12 mouse cellular contexts compared by ENCODE assay signal in the genomic region with DNA sequence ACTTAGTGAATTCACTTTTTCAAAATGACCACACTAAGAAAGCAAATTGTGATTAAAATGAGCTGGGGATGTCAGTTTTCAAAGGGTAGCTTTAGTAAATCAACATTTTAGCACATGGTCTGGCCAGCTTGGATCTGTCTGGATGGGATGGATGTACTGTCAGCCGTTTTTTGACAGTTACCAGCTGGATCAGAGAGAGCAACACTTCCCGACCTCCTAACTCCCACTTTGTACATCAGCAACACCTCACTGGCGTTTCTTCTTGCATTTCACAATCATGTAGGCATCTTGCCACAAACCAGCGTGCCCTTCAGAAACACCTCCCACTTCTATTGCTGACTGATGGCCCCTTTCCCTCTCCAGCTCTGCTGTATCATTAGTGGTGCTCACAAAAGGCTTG. TPM values are rescaled to one million over a fixed set of nuclear protein-coding genes. Genes with fewer than 3 reads are reported as not detected.
DNase-seq lines count a peak whose midpoint lies in the region; ATAC-seq lines count a peak whose summit lies in the region.
"Had no signal": no experiment of that assay in that cellular context is flagged by ENCODE, and none has a peak within 500 bp of the region (broad histone marks: within the 10 kb centered on the region; RNA-seq: fewer than 3 reads in every experiment).

No protein-coding gene starts in this region.

- no peak overlapping the region for H3K4me2 ChIP-seq in kidney, embryonic 14.5 days (replicated peaks; ENCODE audit: low read depth, low read length)
- no peak overlapping the region for H3K4me2 ChIP-seq in stomach, embryonic 14.5 days (replicated peaks; ENCODE audit: low read depth, low read length)
- H3K4me2 ChIP-seq: embryonic facial prominence, embryonic 12.5 days had no signal

- H3K27me3 ChIP-seq in kidney, embryonic 14.5 days (ENCODE audit: control insufficient read depth, insufficient read depth, low read length) = no peaks in the 10 kb centered on the region
- no peaks in the 10 kb centered on the region for H3K27me3 ChIP-seq in stomach, embryonic 14.5 days (ENCODE audit: control insufficient read depth, insufficient read depth, low read length)
- H3K27me3 ChIP-seq: embryonic facial prominence, embryonic 12.5 days had no signal

- no peak overlapping the region for H3K4me3 ChIP-seq in kidney, embryonic 14.5 days (ENCODE audit: low read length)
- H3K4me3 ChIP-seq in stomach, embryonic 14.5 days (ENCODE audit: low read depth, low read length) = no peak overlapping the region
- H3K4me3 ChIP-seq: embryonic facial prominence, embryonic 12.5 days had no signal

- H3K9ac ChIP-seq in kidney, embryonic 14.5 days (ENCODE audit: low read depth, low read length) = no peak overlapping the region
- no peak overlapping the region for H3K9ac ChIP-seq in stomach, embryonic 14.5 days (replicated peaks; ENCODE audit: low read depth, low read length)
- H3K9ac ChIP-seq: embryonic facial prominence, embryonic 12.5 days had no signal

- no peak for DNase-seq in kidney, adult 9 months
- peak; percentile 89 for DNase-seq in fibroblast of lung, adult 2 months (ENCODE audit: low read depth)
- DNase-seq in kidney, postnatal 25 days = peak; percentile 22 to 37
- no peak for DNase-seq in gastrocnemius, adult 18-20 months (ENCODE audit: low spot score)
- no peak for DNase-seq in adrenal gland, postnatal 25 days
- no peak for DNase-seq in right cerebral cortex, postnatal 14 days
- DNase-seq: retina, postnatal 1 day had no signal

- H3K9me3 ChIP-seq in kidney, embryonic 14.5 days (ENCODE audit: control insufficient read depth, low read length) = no peaks in the 10 kb centered on the region
- H3K9me3 ChIP-seq in stomach, embryonic 14.5 days (ENCODE audit: control insufficient read depth, low read depth, low read length) = no peaks in the 10 kb centered on the region
- H3K9me3 ChIP-seq: embryonic facial prominence, embryonic 12.5 days had no signal

- 21% methylated on average over 4 of the region's 4 CpGs for WGBS in kidney, embryonic 14.5 days
- 24% methylated on average over 4 of the region's 4 CpGs for WGBS in stomach, embryonic 14.5 days

- H3K4me1 ChIP-seq in kidney, embryonic 14.5 days (ENCODE audit: control insufficient read depth, insufficient read depth, low read length) = peaks cover 10% of the 10 kb centered on the region
- H3K4me1 ChIP-seq in stomach, embryonic 14.5 days (ENCODE audit: control insufficient read depth, insufficient read depth, low read length) = peaks cover 16% of the 10 kb centered on the region

- no peak overlapping the region; the same call in 1 of the 2 replicates for H3K27ac ChIP-seq in kidney, embryonic 14.5 days (ENCODE audit: low read depth, low read length)
- H3K27ac ChIP-seq in stomach, embryonic 14.5 days (ENCODE audit: low read length) = peak overlapping the region; percentile 81; the same call in 1 of the 2 replicates
- H3K27ac ChIP-seq: embryonic facial prominence, embryonic 12.5 days had no signal

- 0 out of 2 replicates have a peak, but pooled peaks have one; percentile 54 for ATAC-seq in kidney, embryonic 14.5 days (ENCODE audit: low FRiP score, low TSS enrichment)
- ATAC-seq in stomach, embryonic 14.5 days (ENCODE audit: insufficient number of reproducible peaks, insufficient read depth, low FRiP score, low read depth) = no peak

- H3K36me3 ChIP-seq in kidney, embryonic 14.5 days (ENCODE audit: control insufficient read depth, insufficient read depth, low read length) = no peaks in the 10 kb centered on the region
- H3K36me3 ChIP-seq in stomach, embryonic 14.5 days (ENCODE audit: control insufficient read depth, insufficient read depth, low read length) = no peaks in the 10 kb centered on the region
- H3K36me3 ChIP-seq: embryonic facial prominence, embryonic 12.5 days had no signal

RNA-seq across cellular contexts. Expression of a gene that starts 22.6 kb away (rescaled TPM):
- polyA plus RNA-seq in kidney, embryonic 14.5 days (2014; fragmentation: Nextera tagmentation; extraction: Ambion mirVana) = 168 and 215 TPM in 2 replicates
- polyA plus RNA-seq in stomach, embryonic 14.5 days (2014; fragmentation: Nextera tagmentation; extraction: Ambion mirVana) = 229 and 247 TPM in 2 replicates
- 10 to 100 TPM; 51.3 to 68.0 TPM for total RNA-seq in gastrocnemius, adult 18-20 months (2021)
- 77.2 and 83.9 TPM in 2 replicates for total RNA-seq in adrenal gland, postnatal 25 days (2021)

RNA-seq across cellular contexts. Expression of a gene that starts 23.8 kb away (rescaled TPM):
- polyA plus RNA-seq in kidney, embryonic 14.5 days (2014; fragmentation: Nextera tagmentation; extraction: Ambion mirVana) = 0.22 and 0.31 TPM in 2 replicates
- 0.48 and 3.7 TPM in 2 replicates for polyA plus RNA-seq in stomach, embryonic 14.5 days (2014; fragmentation: Nextera tagmentation; extraction: Ambion mirVana)
- total RNA-seq in gastrocnemius, adult 18-20 months (2021) = not detected
- not detected in 2 replicates for total RNA-seq in adrenal gland, postnatal 25 days (2021)
- total RNA-seq: gastrocnemius, adult 8-10 months had no signal

RNA-seq across cellular contexts. Expression of a gene that starts 25.4 kb away (rescaled TPM):
- 0.11 and 0.81 TPM in 2 replicates for polyA plus RNA-seq in kidney, embryonic 14.5 days (2014; fragmentation: Nextera tagmentation; extraction: Ambion mirVana)
- polyA plus RNA-seq in stomach, embryonic 14.5 days (2014; fragmentation: Nextera tagmentation; extraction: Ambion mirVana) = 0.09 and 0.11 TPM in 2 replicates
- not detected for total RNA-seq in gastrocnemius, adult 18-20 months (2021)
- total RNA-seq in adrenal gland, postnatal 25 days (2021) = 0.39 TPM in 1 of 2 replicates, not detected in the other
- total RNA-seq: gastrocnemius, adult 8-10 months had no signal
- polyA plus RNA-seq: embryonic facial prominence, embryonic 12.5 days; intestine, embryonic 14.5 days had no signal

RNA-seq across cellular contexts. Expression of a gene that starts 40.7 kb away (rescaled TPM):
- polyA plus RNA-seq in kidney, embryonic 14.5 days (2014; fragmentation: Nextera tagmentation; extraction: Ambion mirVana) = 1.7 and 2.2 TPM in 2 replicates
- 4.4 and 5.5 TPM in 2 replicates for polyA plus RNA-seq in stomach, embryonic 14.5 days (2014; fragmentation: Nextera tagmentation; extraction: Ambion mirVana)
- total RNA-seq in gastrocnemius, adult 18-20 months (2021) = not detected
- 5.3 and 5.4 TPM in 2 replicates for total RNA-seq in adrenal gland, postnatal 25 days (2021)

RNA-seq across cellular contexts. Expression of a gene that starts 43.5 kb away (rescaled TPM):
- 60.4 and 65.6 TPM in 2 replicates for polyA plus RNA-seq in kidney, embryonic 14.5 days (2014; fragmentation: Nextera tagmentation; extraction: Ambion mirVana)
- polyA plus RNA-seq in stomach, embryonic 14.5 days (2014; fragmentation: Nextera tagmentation; extraction: Ambion mirVana) = 53.3 and 58.0 TPM in 2 replicates
- 10 to 100 TPM in 1 of 2 experiments, 1 to 10 TPM in 1; 5.8 to 10.9 TPM for total RNA-seq in gastrocnemius, adult 18-20 months (2021)
- 15.7 and 21.7 TPM in 2 replicates for total RNA-seq in adrenal gland, postnatal 25 days (2021)

Comparison
In these comparisons a context has a peak if more than half of its experiments do, and no peak if none do; other contexts are left out.
1. DNase-seq: peak in fibroblast of lung, adult 2 months (single experiment) and kidney, postnatal 25 days (2 of 2); none in kidney, adult 9 months (single experiment), gastrocnemius, adult 18-20 months (single experiment), adrenal gland, postnatal 25 days (single experiment) and right cerebral cortex, postnatal 14 days (single experiment).